Mouse (Mus musculus): ENCODE data around the gene Sf1. TPM values are rescaled to one million over a fixed set of nuclear protein-coding genes. Genes with fewer than 3 reads are reported as not detected.

Gene Sf1
- polyA plus RNA-seq, 1 experiment from 2014 or later = 86.7 TPM

- peak overlapping the region; percentile 58 for H3K27ac ChIP-seq (ENCODE audit: low read length)
- H3K4me3 ChIP-seq (ENCODE audit: low read length) = no peak overlapping the region
- H3K4me2 ChIP-seq (ENCODE audit: low read depth, low read length) = peak overlapping the region; percentile 76
- H3K9ac ChIP-seq (ENCODE audit: low read length) = no peak overlapping the region
- peaks cover 23% of the 10 kb centered on the region for H3K36me3 ChIP-seq (ENCODE audit: control insufficient read depth, insufficient read depth)
- no peaks in the 10 kb centered on the region for H3K27me3 ChIP-seq (ENCODE audit: control insufficient read depth, insufficient read depth, low read length)
- H3K4me1 ChIP-seq (ENCODE audit: control insufficient read depth, insufficient read depth, low read length) = peaks cover 25% of the 10 kb centered on the region
- 66% methylated on average over 15 of the region's 15 CpGs for WGBS
- H3K9me3 ChIP-seq (replicated peaks; ENCODE audit: control insufficient read depth, low read length) = no peaks in the 10 kb centered on the region
- ATAC-seq (replicated peaks; ENCODE audit: extremely low read depth, insufficient read depth, low FRiP score) = no peak
Observed at GRCm38 (mm10) chr19:6339890-6340504, 23.5 kb upstream of the Sf1 start.

GRCm38 (mm10) chr19:6340524-6341452 lies 22.7 kb upstream of the Sf1 start, which contains the start of gene Map4k2:
Gene Map4k2, plus strand, starts transcription at chr19:6341135.
- H3K9ac ChIP-seq (ENCODE audit: low read length) = peak within 1 kb of the TSS; percentile 82
- peak within 1 kb of the TSS; percentile 58 for H3K27ac ChIP-seq (ENCODE audit: low read length)
- peaks cover 23% of the 10 kb centered on the region for H3K36me3 ChIP-seq (ENCODE audit: control insufficient read depth, insufficient read depth)
- no peaks in the 10 kb centered on the region for H3K27me3 ChIP-seq (ENCODE audit: control insufficient read depth, insufficient read depth, low read length)
- H3K4me2 ChIP-seq (ENCODE audit: low read depth, low read length) = peak within 1 kb of the TSS; percentile 76
- no peaks in the 10 kb centered on the region for H3K9me3 ChIP-seq (replicated peaks; ENCODE audit: control insufficient read depth, low read length)
- peak within 1 kb of the TSS; percentile 82 for H3K4me3 ChIP-seq (ENCODE audit: low read length)
- ATAC-seq (replicated peaks; ENCODE audit: extremely low read depth, insufficient read depth, low FRiP score) = peak; percentile 82
- WGBS = 4% methylated on average over 70 of the region's 72 CpGs
- peaks cover 24% of the 10 kb centered on the region for H3K4me1 ChIP-seq (ENCODE audit: control insufficient read depth, insufficient read depth, low read length)

- Histone ChIP-seq H3K27me3 (ENCODE audit: control insufficient read depth, insufficient read depth, low read length) (no peaks in the 10 kb centered on the region), H3K4me1 (ENCODE audit: control insufficient read depth, insufficient read depth, low read length) (peaks cover 16% of the 10 kb centered on the region), H3K4me3 (ENCODE audit: low read length) (peak overlapping the region; percentile 82), H3K4me2 (ENCODE audit: low read depth, low read length) (peak overlapping the region; percentile 76), H3K9me3 (replicated peaks; ENCODE audit: control insufficient read depth, low read length) (no peaks in the 10 kb centered on the region), H3K27ac (ENCODE audit: low read length) (peak overlapping the region; percentile 58), H3K36me3 (ENCODE audit: control insufficient read depth, insufficient read depth) (peaks cover 29% of the 10 kb centered on the region), H3K9ac (ENCODE audit: low read length) (peak overlapping the region; percentile 82)
- 0 out of 2 replicates have a peak, but pooled peaks have one; percentile 5 for ATAC-seq (replicated peaks; ENCODE audit: extremely low read depth, insufficient read depth, low FRiP score)
- WGBS = 11% methylated on average over 23 of the region's 23 CpGs
Observed at GRCm38 (mm10) chr19:6341453-6342077, 21.9 kb upstream of the Sf1 start.

GRCm38 (mm10) chr19:6342276-6342933 lies 21.1 kb upstream of the Sf1 start:
- Histone ChIP-seq H3K4me1 (ENCODE audit: control insufficient read depth, insufficient read depth, low read length) (peaks cover 10% of the 10 kb centered on the region), H3K27me3 (ENCODE audit: control insufficient read depth, insufficient read depth, low read length) (no peaks in the 10 kb centered on the region), H3K4me2 (ENCODE audit: low read depth, low read length) (peak overlapping the region; percentile 76), H3K9ac (ENCODE audit: low read length) (peak overlapping the region; percentile 82), H3K27ac (ENCODE audit: low read length) (0 out of 2 replicates have a peak overlapping the region, but pooled peaks have one; percentile 21), H3K4me3 (ENCODE audit: low read length) (peak overlapping the region; percentile 82), H3K9me3 (replicated peaks; ENCODE audit: control insufficient read depth, low read length) (no peaks in the 10 kb centered on the region), H3K36me3 (ENCODE audit: control insufficient read depth, insufficient read depth) (peaks cover 24% of the 10 kb centered on the region)
- 69% methylated on average over 5 of the region's 5 CpGs for WGBS
- ATAC-seq (replicated peaks; ENCODE audit: extremely low read depth, insufficient read depth, low FRiP score) = no peak

- H3K36me3 ChIP-seq (ENCODE audit: control insufficient read depth, insufficient read depth) = peaks cover 15% of the 10 kb centered on the region
- H3K4me1 ChIP-seq (ENCODE audit: control insufficient read depth, insufficient read depth, low read length) = peaks cover 10% of the 10 kb centered on the region
Observed at GRCm38 (mm10) chr19:6343066-6343925, 20.2 kb upstream of the Sf1 start.

GRCm38 (mm10) chr19:6343996-6344395 lies 19.5 kb upstream of the Sf1 start:
- Histone ChIP-seq H3K27me3 (ENCODE audit: control insufficient read depth, insufficient read depth, low read length) (no peaks in the 10 kb centered on the region), H3K9me3 (replicated peaks; ENCODE audit: control insufficient read depth, low read length) (no peaks in the 10 kb centered on the region), H3K36me3 (ENCODE audit: control insufficient read depth, insufficient read depth) (peaks cover 10% of the 10 kb centered on the region), H3K4me1 (ENCODE audit: control insufficient read depth, insufficient read depth, low read length) (peaks cover 10% of the 10 kb centered on the region), H3K4me3 (ENCODE audit: low read length) (no peak overlapping the region), H3K27ac (ENCODE audit: low read length) (no peak overlapping the region), H3K4me2 (ENCODE audit: low read depth, low read length) (no peak overlapping the region), H3K9ac (ENCODE audit: low read length) (no peak overlapping the region)
- 79% methylated on average over 5 of the region's 5 CpGs for WGBS
- ATAC-seq (replicated peaks; ENCODE audit: extremely low read depth, insufficient read depth, low FRiP score) = no peak

More at GRCm38 (mm10) chr19:6343066-6343925, 20.2 kb upstream of the Sf1 start:
- WGBS = 78% methylated on average over 19 of the region's 19 CpGs
- Histone ChIP-seq H3K9ac (ENCODE audit: low read length) (no peak overlapping the region), H3K27ac (ENCODE audit: low read length) (no peak overlapping the region), H3K4me2 (ENCODE audit: low read depth, low read length) (no peak overlapping the region), H3K4me3 (ENCODE audit: low read length) (no peak overlapping the region), H3K9me3 (replicated peaks; ENCODE audit: control insufficient read depth, low read length) (no peaks in the 10 kb centered on the region), H3K27me3 (ENCODE audit: control insufficient read depth, insufficient read depth, low read length) (no peaks in the 10 kb centered on the region)
- no peak for ATAC-seq (replicated peaks; ENCODE audit: extremely low read depth, insufficient read depth, low FRiP score)

GRCm38 (mm10) chr19:6346023-6346422 lies 17.5 kb upstream of the Sf1 start:
- no peak for ATAC-seq (replicated peaks; ENCODE audit: extremely low read depth, insufficient read depth, low FRiP score)
- Histone ChIP-seq H3K27me3 (ENCODE audit: control insufficient read depth, insufficient read depth, low read length) (no peaks in the 10 kb centered on the region), H3K4me2 (ENCODE audit: low read depth, low read length) (no peak overlapping the region), H3K36me3 (ENCODE audit: control insufficient read depth, insufficient read depth) (peaks cover 7% of the 10 kb centered on the region), H3K27ac (ENCODE audit: low read length) (no peak overlapping the region), H3K4me3 (ENCODE audit: low read length) (no peak overlapping the region), H3K4me1 (ENCODE audit: control insufficient read depth, insufficient read depth, low read length) (peaks cover 5% of the 10 kb centered on the region; the same call in 1 of the 2 replicates), H3K9ac (ENCODE audit: low read length) (no peak overlapping the region), H3K9me3 (replicated peaks; ENCODE audit: control insufficient read depth, low read length) (no peaks in the 10 kb centered on the region)
- WGBS = 87% methylated on average over 5 of the region's 5 CpGs

- H3K9me3 ChIP-seq (replicated peaks; ENCODE audit: control insufficient read depth, low read length) = no peaks in the 10 kb centered on the region
- 75% methylated on average over 10 of the region's 10 CpGs for WGBS
Observed at GRCm38 (mm10) chr19:6346661-6347060, 16.8 kb upstream of the Sf1 start.

More at GRCm38 (mm10) chr19:6346661-6347060, 16.8 kb upstream of the Sf1 start:
- no peaks in the 10 kb centered on the region for H3K27me3 ChIP-seq (ENCODE audit: control insufficient read depth, insufficient read depth, low read length)
- H3K27ac ChIP-seq (ENCODE audit: low read length) = no peak overlapping the region
- no peak overlapping the region for H3K9ac ChIP-seq (ENCODE audit: low read length)
- H3K4me1 ChIP-seq (ENCODE audit: control insufficient read depth, insufficient read depth, low read length) = peaks cover 3% of the 10 kb centered on the region; the same call in 1 of the 2 replicates
- no peak for ATAC-seq (replicated peaks; ENCODE audit: extremely low read depth, insufficient read depth, low FRiP score)
- peaks cover 7% of the 10 kb centered on the region for H3K36me3 ChIP-seq (ENCODE audit: control insufficient read depth, insufficient read depth)
- H3K4me2 ChIP-seq (ENCODE audit: low read depth, low read length) = no peak overlapping the region
- no peak overlapping the region for H3K4me3 ChIP-seq (ENCODE audit: low read length)
